Mouse (Mus musculus) cerebellum, adult 2 months (tissue): ENCODE measurements around the gene Limch1.
A peak's percentile ranks its signal among the peaks of the same experiment; 100 is the strongest.

ENCODE experiments used
- CTCF ChIP-seq: fragments of 200-500 bp; IDR thresholded peaks from 2 replicates; pipeline ENCODE4 v1.5.1; 2011; ENCODE audit warnings: low read depth, mild to moderate bottlenecking, control low read depth, low read length, moderate library complexity, borderline replicate concordance; ENCODE audit not compliant: insufficient read depth
- POLR2A ChIP-seq: fragments of 200-500 bp; IDR thresholded peaks from 2 replicates; pipeline ENCODE4 v1.6.1; 2011; ENCODE audit warnings: low read length, control low read depth, borderline replicate concordance; ENCODE audit not compliant: insufficient read depth

GRCm38 (mm10) chr5:66745996-66746681, 512 bp downstream of the Limch1 start:
- no peak for TF ChIP-seq CTCF
- TF ChIP-seq POLR2A: 0 out of 2 replicates have a peak, but pooled peaks have one; percentile 22
